Mouse (Mus musculus) C2C12 (cell line): ENCODE measurements around the gene Ldha.

Source experiments
- CEBPB ChIP-seq: IDR thresholded peaks from one replicate; pipeline ENCODE4 v1.6.1; 2011; ENCODE audit warnings: low read depth, mild to moderate bottlenecking, control low read depth, moderate library complexity
- CTCF ChIP-seq: IDR thresholded peaks from one replicate; pipeline ENCODE4 v1.5.1; 2011; ENCODE audit not compliant: control insufficient read depth, insufficient read depth, insufficient read length
- FOSL1 ChIP-seq: IDR thresholded peaks from one replicate; pipeline ENCODE4 v1.8.0; 2011; ENCODE audit warnings: mild to moderate bottlenecking, low read length; ENCODE audit not compliant: poor library complexity, insufficient read depth, severe bottlenecking
- MAX ChIP-seq: IDR thresholded peaks from one replicate; pipeline ENCODE4 v1.6.1; 2011; ENCODE audit warnings: mild to moderate bottlenecking, control low read depth
- MYOG ChIP-seq: IDR thresholded peaks from one replicate; pipeline ENCODE4 v1.6.1; 2011; ENCODE audit not compliant: control insufficient read depth, insufficient read length; ENCODE audit errors: extremely low read depth
- USF1 ChIP-seq: IDR thresholded peaks from one replicate; pipeline ENCODE4 v1.6.1; 2011; ENCODE audit warnings: low read depth, mild to moderate bottlenecking, control low read depth, moderate library complexity

DNA sequence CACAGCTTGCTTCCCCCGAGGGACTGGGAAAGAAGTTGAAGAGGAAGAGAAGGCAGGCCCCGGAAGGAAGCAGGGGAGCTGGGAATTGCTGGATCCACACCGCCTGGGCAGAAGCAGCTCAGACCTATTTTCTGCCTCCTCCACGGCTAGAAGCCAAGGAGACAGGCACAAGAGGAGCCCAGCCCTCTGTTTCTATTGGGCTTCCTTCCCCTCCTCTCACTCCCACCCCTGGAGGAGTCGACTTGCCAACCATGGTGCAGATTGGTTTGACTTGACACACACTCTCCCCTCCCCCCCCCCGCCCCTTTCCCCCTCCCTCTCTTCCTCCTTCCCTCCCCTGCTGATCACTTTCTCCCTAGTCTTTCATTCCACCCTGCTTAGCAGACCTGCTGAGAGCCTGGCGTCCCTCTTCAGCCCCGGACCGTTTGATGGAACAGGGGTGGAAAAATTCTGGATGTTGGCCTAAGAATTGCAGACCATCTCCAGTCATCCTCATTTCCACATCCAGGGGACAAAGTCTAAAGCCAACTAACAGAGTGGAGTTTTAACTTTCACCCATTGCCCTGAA lies 3.1 kb upstream of the Ldha start:
- TF ChIP-seq CTCF = no peak
- no peak for TF ChIP-seq MYOG
- TF ChIP-seq CEBPB = no peak
- TF ChIP-seq MAX = no peak
- no peak for TF ChIP-seq USF1
- no peak for TF ChIP-seq FOSL1
